Mouse (Mus musculus): ENCODE data around the gene Brwd1. TPM values are rescaled to one million over a fixed set of nuclear protein-coding genes. Genes with fewer than 3 reads are reported as not detected.
A peak's percentile ranks its signal among the peaks of the same experiment; 100 is the strongest.
"Not testable (repeated sequence)": the region's sequence is repeated elsewhere in the genome, so short reads cannot be mapped to it uniquely, and the experiment has no call there.

The Brwd1 gene
- total and polyA plus RNA-seq, 2 experiments from 2014 or later = 145 to 196 TPM

DNA sequence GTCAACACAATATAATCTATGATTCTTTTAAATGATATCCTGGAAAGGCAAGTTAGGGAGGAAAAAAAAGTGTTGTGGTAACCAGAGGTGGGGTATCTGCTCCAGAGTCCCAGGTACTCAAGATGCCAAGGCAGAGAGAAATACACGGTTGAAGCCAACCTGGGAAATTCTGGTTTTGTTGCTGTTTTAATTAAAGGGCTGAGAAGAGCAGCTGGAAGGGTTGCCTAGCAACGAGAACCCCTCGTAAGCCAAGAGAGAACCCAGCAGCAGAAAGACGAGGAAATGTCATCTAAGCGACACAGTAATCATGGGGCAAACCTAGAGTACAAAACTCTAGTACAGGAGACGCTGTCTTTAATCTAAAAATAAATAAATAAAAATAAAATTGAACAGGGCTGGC is 42.8 kb downstream of the Brwd1 start:
- no peak overlapping the region for H3K4me3 ChIP-seq (ENCODE audit: low read depth, low read length)
- DNase-seq (peak; percentile 36), ATAC-seq (peak; percentile 78)
- H3K9me3 ChIP-seq (ENCODE audit: low read length) = no peaks in the 10 kb centered on the region
- no peak for TF ChIP-seq CTCF (IDR thresholded peaks at IDR 0.05; ENCODE audit: low read depth)
- H3K27me3 ChIP-seq (ENCODE audit: insufficient read depth, low read length) = no peaks in the 10 kb centered on the region
- no peak overlapping the region for H3K4me2 ChIP-seq (ENCODE audit: low read depth)
- no peaks in the 10 kb centered on the region for H3K4me1 ChIP-seq (ENCODE audit: insufficient read depth)
- H3K27ac ChIP-seq (ENCODE audit: low read depth, low read length) = peak overlapping the region; percentile 15; the same call in 1 of the 2 replicates
- WGBS = 25% methylated on average over 6 of the region's 6 CpGs
- H3K36me3 ChIP-seq (ENCODE audit: insufficient read depth) = peaks cover 89% of the 10 kb centered on the region
- no peak overlapping the region for H3K9ac ChIP-seq

DNA sequence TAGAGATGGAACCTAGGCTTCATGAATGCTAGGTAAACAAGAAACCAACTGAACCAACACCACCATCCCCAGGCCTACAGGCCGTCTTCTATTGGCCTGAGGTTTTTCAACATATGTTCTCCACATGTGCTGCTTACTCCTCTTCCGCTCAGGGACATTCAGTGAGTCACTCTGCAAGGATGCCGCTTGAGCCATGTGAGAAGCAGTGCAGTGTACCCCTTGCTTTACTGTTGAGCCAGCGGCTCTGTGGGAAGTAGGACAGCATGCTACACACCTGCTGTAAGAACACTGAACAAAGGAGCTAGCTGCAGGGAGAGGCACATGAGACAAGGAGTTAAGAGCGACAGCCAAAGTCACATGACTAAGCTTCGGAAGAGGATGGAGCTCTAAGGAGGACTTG is 47.9 kb downstream of the Brwd1 start:
- Histone ChIP-seq H3K9me3 (ENCODE audit: low read length) (no peaks in the 10 kb centered on the region), H3K27me3 (ENCODE audit: insufficient read depth, low read length) (no peaks in the 10 kb centered on the region), H3K36me3 (ENCODE audit: insufficient read depth) (peaks cover 92% of the 10 kb centered on the region), H3K4me3 (ENCODE audit: low read depth, low read length) (no peak overlapping the region), H3K9ac (no peak overlapping the region), H3K27ac (ENCODE audit: low read depth, low read length) (no peak overlapping the region), H3K4me1 (ENCODE audit: insufficient read depth) (no peaks in the 10 kb centered on the region), H3K4me2 (ENCODE audit: low read depth) (no peak overlapping the region)
- no peak for TF ChIP-seq CTCF (IDR thresholded peaks at IDR 0.05; ENCODE audit: low read depth)
- DNase-seq (no peak), ATAC-seq (no peak)
- 90% methylated on average over 6 of the region's 6 CpGs for WGBS

DNA sequence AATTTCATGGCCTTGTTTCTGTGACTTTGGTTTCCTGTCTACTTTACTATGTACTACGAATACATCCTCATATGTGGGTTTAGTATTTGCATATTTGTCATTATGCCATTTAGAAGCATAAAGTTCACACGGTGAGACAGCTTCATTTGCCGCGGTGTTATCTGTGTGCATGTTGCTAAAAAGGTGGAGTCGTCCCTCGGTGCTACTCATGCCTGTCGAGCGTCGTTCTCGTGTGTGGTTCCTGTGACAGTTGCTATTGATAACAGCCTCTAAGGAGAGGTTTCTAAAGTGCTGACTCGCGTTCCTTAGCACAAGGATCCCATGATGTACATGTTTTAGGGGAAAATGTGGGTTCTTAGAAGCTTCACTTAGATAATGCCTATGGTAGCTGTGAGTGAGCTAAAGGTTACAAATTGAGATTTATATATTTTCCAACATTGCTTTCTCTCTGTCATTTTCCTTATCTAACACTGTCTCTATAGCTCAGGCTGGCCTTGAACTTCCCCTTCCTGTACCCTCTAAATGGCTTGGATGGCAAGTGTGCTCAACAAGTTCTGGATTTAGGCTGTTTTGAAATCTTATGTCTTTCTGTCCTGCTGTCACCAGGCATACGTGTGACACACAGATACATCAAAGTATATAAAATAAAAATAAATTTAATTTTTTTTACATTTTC is 49.8 kb downstream of the Brwd1 start:
- Histone ChIP-seq H3K4me1 (ENCODE audit: insufficient read depth) (no peaks in the 10 kb centered on the region), H3K9me3 (ENCODE audit: low read length) (no peaks in the 10 kb centered on the region), H3K4me2 (ENCODE audit: low read depth) (no peak overlapping the region), H3K27ac (ENCODE audit: low read depth, low read length) (no peak overlapping the region), H3K4me3 (ENCODE audit: low read depth, low read length) (no peak overlapping the region), H3K36me3 (ENCODE audit: insufficient read depth) (peaks cover 92% of the 10 kb centered on the region), H3K9ac (no peak overlapping the region), H3K27me3 (ENCODE audit: insufficient read depth, low read length) (no peaks in the 10 kb centered on the region)
- no peak for TF ChIP-seq CTCF (IDR thresholded peaks at IDR 0.05; ENCODE audit: low read depth)
- DNase-seq = no peak
- ATAC-seq = no peak
- WGBS = 91% methylated on average over 13 of the region's 13 CpGs

DNA sequence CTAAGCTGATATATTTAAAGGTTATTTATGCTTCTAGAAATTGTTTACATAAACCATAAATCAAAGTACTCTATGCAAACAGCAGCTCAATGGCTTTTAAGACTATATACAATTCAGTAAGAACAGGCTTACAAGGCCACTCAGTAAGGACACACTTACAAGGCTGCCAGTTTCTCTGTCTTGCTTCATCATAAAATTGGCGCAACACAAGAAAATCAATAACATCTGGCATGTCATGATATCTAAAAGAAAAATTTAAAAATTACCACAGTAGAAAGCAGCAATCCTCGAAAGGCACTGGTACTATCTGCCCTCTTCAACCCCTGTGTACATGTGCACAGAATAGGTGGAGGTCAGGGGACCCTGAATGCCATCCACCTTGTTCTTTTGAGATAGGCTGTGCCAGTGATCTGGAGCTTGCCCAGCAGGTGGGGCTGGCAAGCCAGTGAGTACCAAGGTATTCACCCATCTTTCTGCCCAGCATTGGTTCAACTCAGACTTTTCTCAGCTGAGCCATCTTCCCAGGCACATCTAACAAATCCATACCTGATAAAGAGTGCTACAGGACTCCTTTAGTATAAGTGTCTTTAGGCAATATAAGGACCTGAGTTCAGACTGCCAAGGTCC is 51.7 kb downstream of the Brwd1 start:
- Histone ChIP-seq H3K4me2 (ENCODE audit: low read depth) (no peak overlapping the region), H3K4me3 (ENCODE audit: low read depth, low read length) (no peak overlapping the region), H3K27ac (ENCODE audit: low read depth, low read length) (no peak overlapping the region), H3K27me3 (ENCODE audit: insufficient read depth, low read length) (no peaks in the 10 kb centered on the region), H3K9ac (no peak overlapping the region), H3K36me3 (ENCODE audit: insufficient read depth) (peaks cover 90% of the 10 kb centered on the region), H3K4me1 (ENCODE audit: insufficient read depth) (no peaks in the 10 kb centered on the region), H3K9me3 (ENCODE audit: low read length) (no peaks in the 10 kb centered on the region)
- 95% methylated on average over 2 of the region's 2 CpGs for WGBS
- ATAC-seq (no peak), DNase-seq (no peak)
- peak; percentile 35 for TF ChIP-seq CTCF (IDR thresholded peaks at IDR 0.05; ENCODE audit: low read depth)

DNA sequence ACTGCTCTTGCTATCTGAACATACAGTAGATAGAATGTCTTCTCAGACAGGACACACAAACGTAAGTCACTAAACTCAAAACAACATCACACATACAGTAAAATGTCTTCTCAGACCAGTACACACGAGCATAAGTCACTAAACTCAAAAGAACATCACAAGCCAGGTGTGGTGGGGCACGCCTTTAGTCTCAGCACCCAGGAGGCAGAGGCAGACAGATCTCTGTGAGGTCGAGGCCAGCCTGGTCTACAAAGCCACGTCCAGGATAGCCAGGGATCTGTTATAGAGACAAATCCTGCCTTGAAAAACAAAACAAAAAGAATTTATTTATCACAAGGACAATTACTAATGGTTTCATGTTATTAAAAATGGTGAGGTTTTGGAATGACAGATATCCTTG is 56.1 kb downstream of the Brwd1 start:
- H3K36me3 ChIP-seq (ENCODE audit: insufficient read depth) = peaks cover 74% of the 10 kb centered on the region
- 95% methylated on average over 5 of the region's 5 CpGs for WGBS
- no peak overlapping the region for H3K4me3 ChIP-seq (ENCODE audit: low read depth, low read length)
- no peak for ATAC-seq
- H3K9me3 ChIP-seq (ENCODE audit: low read length) = no peaks in the 10 kb centered on the region
- no peaks in the 10 kb centered on the region for H3K27me3 ChIP-seq (ENCODE audit: insufficient read depth, low read length)
- no peaks in the 10 kb centered on the region for H3K4me1 ChIP-seq (ENCODE audit: insufficient read depth)
- no peak for DNase-seq
- H3K4me2 ChIP-seq (ENCODE audit: low read depth) = no peak overlapping the region
- no peak overlapping the region for H3K27ac ChIP-seq (ENCODE audit: low read depth, low read length)
- no peak for TF ChIP-seq CTCF (IDR thresholded peaks at IDR 0.05; ENCODE audit: low read depth)
- no peak overlapping the region for H3K9ac ChIP-seq

DNA sequence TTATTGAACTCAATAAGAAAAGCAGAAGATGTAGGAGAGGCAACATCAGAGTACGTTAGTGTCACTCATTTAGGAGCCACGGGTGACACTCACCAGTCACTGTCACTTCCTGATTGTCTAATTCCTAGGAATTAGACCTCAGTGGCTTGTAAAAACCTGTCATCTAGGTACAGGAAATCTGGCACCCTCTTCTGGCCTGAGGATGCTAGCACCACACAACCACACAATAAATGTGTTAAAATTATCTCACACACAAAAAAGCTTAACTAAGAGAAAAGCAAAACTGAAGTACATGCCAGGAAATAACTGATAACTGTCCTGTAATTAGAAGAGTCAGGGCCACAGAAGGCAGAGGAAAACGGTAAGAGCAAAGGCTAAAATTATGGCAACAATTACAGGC is 57.1 kb downstream of the Brwd1 start:
- Histone ChIP-seq H3K4me2 (ENCODE audit: low read depth) (no peak overlapping the region), H3K27me3 (ENCODE audit: insufficient read depth, low read length) (no peaks in the 10 kb centered on the region), H3K27ac (ENCODE audit: low read depth, low read length) (no peak overlapping the region), H3K4me1 (ENCODE audit: insufficient read depth) (no peaks in the 10 kb centered on the region), H3K36me3 (ENCODE audit: insufficient read depth) (peaks cover 72% of the 10 kb centered on the region), H3K9me3 (ENCODE audit: low read length) (no peaks in the 10 kb centered on the region), H3K4me3 (ENCODE audit: low read depth, low read length) (no peak overlapping the region), H3K9ac (no peak overlapping the region)
- DNase-seq (no peak), ATAC-seq (no peak)
- TF ChIP-seq CTCF (IDR thresholded peaks at IDR 0.05; ENCODE audit: low read depth) = peak; percentile 35
- 89% methylated on average over 3 of the region's 3 CpGs for WGBS

DNA sequence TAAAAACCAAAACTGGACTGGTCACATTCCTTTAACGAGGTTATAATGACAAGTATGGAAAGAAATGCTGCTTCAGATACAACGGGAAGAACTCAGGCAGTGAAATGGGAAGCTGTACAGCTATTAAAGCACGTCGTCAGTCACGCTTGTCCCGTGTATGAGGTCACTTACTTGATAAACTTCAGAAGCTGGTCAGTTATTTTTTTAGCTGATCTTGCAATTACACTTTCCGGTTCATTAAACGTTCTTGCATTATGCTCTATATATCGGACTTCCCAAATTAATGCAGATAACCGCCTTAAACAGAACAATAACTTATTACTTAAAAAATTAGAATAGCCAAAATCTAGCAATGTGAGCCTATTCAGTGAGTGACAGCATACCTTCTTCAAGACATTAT is 61.3 kb downstream of the Brwd1 start:
- no peak overlapping the region for H3K27ac ChIP-seq (ENCODE audit: low read depth, low read length)
- peaks cover 72% of the 10 kb centered on the region for H3K36me3 ChIP-seq (ENCODE audit: insufficient read depth)
- TF ChIP-seq CTCF (IDR thresholded peaks at IDR 0.05; ENCODE audit: low read depth) = no peak
- no peak for DNase-seq
- H3K4me1 ChIP-seq (ENCODE audit: insufficient read depth) = no peaks in the 10 kb centered on the region
- no peak overlapping the region for H3K4me2 ChIP-seq (ENCODE audit: low read depth)
- no peak for ATAC-seq
- H3K4me3 ChIP-seq (ENCODE audit: low read depth, low read length) = no peak overlapping the region
- H3K9ac ChIP-seq = no peak overlapping the region
- H3K9me3 ChIP-seq (ENCODE audit: low read length) = no peaks in the 10 kb centered on the region
- WGBS = 91% methylated on average over 10 of the region's 10 CpGs
- no peaks in the 10 kb centered on the region for H3K27me3 ChIP-seq (ENCODE audit: insufficient read depth, low read length)

DNA sequence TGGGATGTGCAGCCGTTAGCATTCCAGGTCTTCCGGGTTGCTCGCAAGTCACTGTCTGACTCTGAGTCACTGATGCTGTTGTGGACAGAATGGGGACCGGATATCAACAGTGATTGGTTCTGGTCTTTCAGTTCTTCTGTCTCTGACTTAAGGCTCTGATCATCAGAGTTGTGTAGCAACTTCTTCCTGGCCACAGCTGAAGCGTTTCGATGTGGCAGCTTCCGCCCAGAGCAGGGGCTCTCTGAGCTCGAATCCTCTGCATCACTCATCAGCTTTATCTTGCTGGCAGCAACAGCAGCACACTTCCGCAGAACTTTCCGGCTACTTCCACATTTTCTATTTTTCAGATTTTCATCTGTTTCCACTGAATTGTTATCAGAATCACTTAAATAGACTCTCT is 73.2 kb downstream of the Brwd1 start:
- H3K27ac ChIP-seq (ENCODE audit: low read depth, low read length); H3K4me3 ChIP-seq (ENCODE audit: low read depth, low read length); H3K9ac ChIP-seq; H3K4me1 ChIP-seq (ENCODE audit: insufficient read depth); ATAC-seq; H3K9me3 ChIP-seq (ENCODE audit: low read length); DNase-seq; H3K27me3 ChIP-seq (ENCODE audit: insufficient read depth, low read length); H3K4me2 ChIP-seq (ENCODE audit: low read depth): not testable (repeated sequence)
- WGBS = no CpG with 5 or more reads among the region's 10 CpGs
- H3K36me3 ChIP-seq (ENCODE audit: insufficient read depth) = peaks cover 15% of the 10 kb centered on the region

DNA sequence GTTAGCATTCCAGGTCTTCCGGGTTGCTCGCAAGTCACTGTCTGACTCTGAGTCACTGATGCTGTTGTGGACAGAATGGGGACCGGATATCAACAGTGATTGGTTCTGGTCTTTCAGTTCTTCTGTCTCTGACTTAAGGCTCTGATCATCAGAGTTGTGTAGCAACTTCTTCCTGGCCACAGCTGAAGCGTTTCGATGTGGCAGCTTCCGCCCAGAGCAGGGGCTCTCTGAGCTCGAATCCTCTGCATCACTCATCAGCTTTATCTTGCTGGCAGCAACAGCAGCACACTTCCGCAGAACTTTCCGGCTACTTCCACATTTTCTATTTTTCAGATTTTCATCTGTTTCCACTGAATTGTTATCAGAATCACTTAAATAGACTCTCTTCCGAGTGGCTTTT is 78.0 kb downstream of the Brwd1 start:
- peaks cover 39% of the 10 kb centered on the region for H3K36me3 ChIP-seq (ENCODE audit: insufficient read depth)
- DNase-seq; H3K4me3 ChIP-seq (ENCODE audit: low read depth, low read length); H3K27ac ChIP-seq (ENCODE audit: low read depth, low read length); H3K9me3 ChIP-seq (ENCODE audit: low read length); H3K9ac ChIP-seq; H3K4me1 ChIP-seq (ENCODE audit: insufficient read depth); H3K4me2 ChIP-seq (ENCODE audit: low read depth); H3K27me3 ChIP-seq (ENCODE audit: insufficient read depth, low read length); ATAC-seq: not testable (repeated sequence)
- no CpG with 5 or more reads among the region's 10 CpGs for whole genome bisulfite sequencing

Data from forebrain, postnatal 0 days (tissue).